In genomic region chr13:21244089-21244488, GRCm38 (mm10) we compare ENCODE assay signal across 36 mouse cellular contexts. TPM values are rescaled to one million over a fixed set of nuclear protein-coding genes. Genes with fewer than 3 reads are reported as not detected.
DNase-seq lines count a peak whose midpoint lies in the region; ATAC-seq and TF ChIP-seq lines count a peak whose summit lies in the region.
"Had no signal": no experiment of that assay in that cellular context is flagged by ENCODE, and none has a peak within 500 bp of the region (broad histone marks: within the 10 kb centered on the region; RNA-seq: fewer than 3 reads in every experiment).

No protein-coding gene starts in this region.

- TF ChIP-seq CTCF in heart, adult 2 months (IDR thresholded peaks at IDR 0.05): no peak

- peaks cover 4% of the 10 kb centered on the region; the same call in 1 of the 2 replicates for H3K27me3 ChIP-seq in heart, embryonic 11.5 days (ENCODE audit: control insufficient read depth, insufficient read depth, low read length)
- H3K27me3 ChIP-seq in heart, adult 2 months (ENCODE audit: control insufficient read depth, insufficient read depth, low read length): peaks cover 3% of the 10 kb centered on the region; the same call in 1 of the 2 replicates
- H3K27me3 ChIP-seq in midbrain, embryonic 11.5 days (ENCODE audit: control insufficient read depth, insufficient read depth, low read length): peaks cover 4% of the 10 kb centered on the region
- H3K27me3 ChIP-seq in midbrain, embryonic 16.5 days (ENCODE audit: control insufficient read depth, insufficient read depth, low read depth, low read length): peaks cover 13% of the 10 kb centered on the region
- peaks cover 10% of the 10 kb centered on the region; the same call in 1 of the 2 replicates for H3K27me3 ChIP-seq in liver, embryonic 13.5 days
- H3K27me3 ChIP-seq: Patski had no signal

- intact Hi-C loops in heart, adult 2 months (cut with DNase I): no loop called here

- H3K79me2 ChIP-seq in heart, adult 2 months (replicated peaks; ENCODE audit: control insufficient read depth, insufficient read depth, low read length): no peaks in the 10 kb centered on the region

- no peak for TF ChIP-seq POLR2A in heart, adult 2 months (IDR thresholded peaks at IDR 0.05; ENCODE audit: insufficient read depth, low read depth, low read length)

- H3K27ac ChIP-seq in heart, embryonic 11.5 days (ENCODE audit: low read depth, low read length): no peak overlapping the region
- H3K27ac ChIP-seq in heart, adult 2 months: no peak overlapping the region
- no peak overlapping the region for H3K27ac ChIP-seq in midbrain, embryonic 11.5 days (ENCODE audit: low read depth, low read length)
- no peak overlapping the region for H3K27ac ChIP-seq in midbrain, embryonic 16.5 days (ENCODE audit: low read length)
- no peak overlapping the region for H3K27ac ChIP-seq in liver, embryonic 13.5 days
- H3K27ac ChIP-seq: embryonic facial prominence, embryonic 15.5 days; forebrain, embryonic 12.5 days; heart, embryonic 13.5 days; hindbrain, embryonic 10.5 days; hindbrain, embryonic 15.5 days; midbrain, embryonic 15.5 days had no signal

- 76% methylated on average over 5 of the region's 5 CpGs for WGBS in heart, embryonic 11.5 days (ENCODE audit: insufficient replicate concordance)
- WGBS in heart, adult 2 months: 82% methylated on average over 5 of the region's 5 CpGs
- WGBS in midbrain, embryonic 11.5 days: 89% methylated on average over 5 of the region's 5 CpGs
- 85% methylated on average over 5 of the region's 5 CpGs for WGBS in midbrain, embryonic 16.5 days
- WGBS in liver, embryonic 13.5 days (ENCODE audit: insufficient replicate concordance): 58% methylated on average over 5 of the region's 5 CpGs

- no peak for TF ChIP-seq EP300 in heart, adult 2 months (IDR thresholded peaks at IDR 0.05; ENCODE audit: insufficient read depth, low read depth, low read length)

- ATAC-seq in heart, embryonic 11.5 days (replicated peaks; ENCODE audit: insufficient number of reproducible peaks, low FRiP score, low TSS enrichment): no peak
- ATAC-seq in midbrain, embryonic 11.5 days (ENCODE audit: low FRiP score): no peak
- ATAC-seq in midbrain, embryonic 16.5 days: no peak
- no peak for ATAC-seq in liver, embryonic 13.5 days (ENCODE audit: low read depth)
- ATAC-seq in CD4-positive, CD25-positive, alpha-beta regulatory T cell, adult 4 months: no peak
- ATAC-seq: forebrain, postnatal 0 days; inflammation-experienced regulatory T-cells, adult 6 months; midbrain, embryonic 15.5 days; Patski had no signal

- H3K4me2 ChIP-seq in heart, embryonic 11.5 days: peak overlapping the region; percentile 70; the same call in 1 of the 2 replicates
- no peak overlapping the region for H3K4me2 ChIP-seq in midbrain, embryonic 11.5 days
- H3K4me2 ChIP-seq in midbrain, embryonic 16.5 days (ENCODE audit: low read length): no peak overlapping the region
- H3K4me2 ChIP-seq in liver, embryonic 13.5 days: peak overlapping the region; percentile 69
- H3K4me2 ChIP-seq: midbrain, embryonic 15.5 days had no signal

- no peak overlapping the region for H3K9ac ChIP-seq in heart, embryonic 11.5 days (ENCODE audit: low read depth, low read length)
- H3K9ac ChIP-seq in heart, adult 2 months (ENCODE audit: low read depth, low read length): no peak overlapping the region
- H3K9ac ChIP-seq in midbrain, embryonic 11.5 days (ENCODE audit: low read length): no peak overlapping the region
- no peak overlapping the region for H3K9ac ChIP-seq in midbrain, embryonic 16.5 days (ENCODE audit: low read depth, low read length)
- no peak overlapping the region; the same call in 1 of the 2 replicates for H3K9ac ChIP-seq in liver, embryonic 13.5 days
- H3K9ac ChIP-seq: embryonic facial prominence, embryonic 15.5 days; forebrain, embryonic 12.5 days; forebrain, postnatal 0 days; hindbrain, embryonic 15.5 days; midbrain, embryonic 15.5 days had no signal

- no peaks in the 10 kb centered on the region for H3K9me3 ChIP-seq in heart, embryonic 11.5 days (replicated peaks; ENCODE audit: control insufficient read depth, low read length)
- H3K9me3 ChIP-seq in midbrain, embryonic 11.5 days (ENCODE audit: control insufficient read depth, low read length): no peaks in the 10 kb centered on the region
- no peaks in the 10 kb centered on the region for H3K9me3 ChIP-seq in midbrain, embryonic 16.5 days (replicated peaks; ENCODE audit: control insufficient read depth, low read length, poor library complexity, severe bottlenecking)
- no peaks in the 10 kb centered on the region for H3K9me3 ChIP-seq in liver, embryonic 13.5 days (replicated peaks)
- H3K9me3 ChIP-seq: embryonic facial prominence, embryonic 15.5 days; forebrain, embryonic 12.5 days; G1E; heart, embryonic 13.5 days; hindbrain, embryonic 10.5 days; hindbrain, embryonic 15.5 days; midbrain, embryonic 15.5 days had no signal

- H3K4me1 ChIP-seq in heart, embryonic 11.5 days (ENCODE audit: control insufficient read depth, insufficient read depth, low read length): no peaks in the 10 kb centered on the region
- no peaks in the 10 kb centered on the region; the same call in 1 of the 2 replicates for H3K4me1 ChIP-seq in heart, adult 2 months (ENCODE audit: control insufficient read depth, insufficient read depth, low read length)
- 0 out of 2 replicates have a peak, but pooled peaks cover 2% of the 10 kb centered on the region for H3K4me1 ChIP-seq in midbrain, embryonic 11.5 days (ENCODE audit: control insufficient read depth, insufficient read depth, low read length)
- H3K4me1 ChIP-seq in midbrain, embryonic 16.5 days (ENCODE audit: control insufficient read depth, insufficient read depth, low read length): no peaks in the 10 kb centered on the region
- peaks cover 31% of the 10 kb centered on the region for H3K4me1 ChIP-seq in liver, embryonic 13.5 days (replicated peaks)
- H3K4me1 ChIP-seq: midbrain, embryonic 15.5 days had no signal

- H3K36me3 ChIP-seq in heart, embryonic 11.5 days (ENCODE audit: control insufficient read depth, insufficient read depth, low read length): no peaks in the 10 kb centered on the region
- no peaks in the 10 kb centered on the region for H3K36me3 ChIP-seq in heart, adult 2 months (ENCODE audit: control insufficient read depth, insufficient read depth, low read length)
- no peaks in the 10 kb centered on the region for H3K36me3 ChIP-seq in midbrain, embryonic 11.5 days (ENCODE audit: control insufficient read depth, insufficient read depth, low read length)
- no peaks in the 10 kb centered on the region for H3K36me3 ChIP-seq in midbrain, embryonic 16.5 days (ENCODE audit: control insufficient read depth, insufficient read depth, low read length)
- no peaks in the 10 kb centered on the region for H3K36me3 ChIP-seq in liver, embryonic 13.5 days
- H3K36me3 ChIP-seq: embryonic facial prominence, embryonic 15.5 days; forebrain, embryonic 12.5 days; G1E; heart, embryonic 13.5 days; hindbrain, embryonic 10.5 days; hindbrain, embryonic 15.5 days; midbrain, embryonic 15.5 days had no signal

- H3K4me3 ChIP-seq in heart, embryonic 11.5 days (ENCODE audit: low read depth, low read length): no peak overlapping the region
- H3K4me3 ChIP-seq in heart, adult 2 months: no peak overlapping the region
- H3K4me3 ChIP-seq in midbrain, embryonic 11.5 days (ENCODE audit: low read depth, low read length): no peak overlapping the region
- no peak overlapping the region for H3K4me3 ChIP-seq in midbrain, embryonic 16.5 days (ENCODE audit: low read depth, low read length)
- H3K4me3 ChIP-seq in liver, embryonic 13.5 days (replicated peaks): no peak overlapping the region
- H3K4me3 ChIP-seq: hindbrain, embryonic 15.5 days; midbrain, embryonic 15.5 days had no signal

- no peak for DNase-seq in heart, adult 2 months
- peak; percentile 80 for DNase-seq in midbrain, embryonic 11.5 days (ENCODE audit: low spot score, missing footprints)
- DNase-seq in liver, embryonic 13.5 days: no peak
- no peak for DNase-seq in frontal cortex, postnatal 25 days (ENCODE audit: low spot score in 2 of 2)
- DNase-seq: adrenal gland, postnatal 14 days; B cell, adult 2 months; cerebellum, adult 11-12 months; cerebellum, adult 9-11 months; forebrain, postnatal 0 days; gastrocnemius, postnatal 10 days; heart, postnatal 10 days; kidney, adult 9 months; kidney, postnatal 10 days; layer of hippocampus, postnatal 36 days; lung, postnatal 4 days; thymus, adult 2 months; thymus, postnatal 36 days had no signal

RNA-seq across cellular contexts. Expression of gene Gpx5, which starts 48.4 kb away (rescaled TPM):
- not detected in 2 replicates for polyA plus RNA-seq in heart, embryonic 11.5 days (2014; fragmentation: Nextera tagmentation; extraction: Ambion mirVana)
- total RNA-seq in heart, adult 2 months (2021): not detected
- not detected in 2 replicates for polyA plus RNA-seq in heart, adult 2 months (2012; rRNA removed)
- polyA plus RNA-seq in midbrain, embryonic 11.5 days (2014; fragmentation: Nextera tagmentation; extraction: Ambion mirVana): not detected in 2 replicates
- not detected in 2 replicates for polyA plus RNA-seq in midbrain, embryonic 16.5 days (2015; fragmentation: Nextera tagmentation; extraction: Ambion mirVana)
- not detected in 2 replicates for polyA plus RNA-seq in liver, embryonic 13.5 days (2015; fragmentation: Nextera tagmentation; extraction: Ambion mirVana)
- not detected for polyA plus RNA-seq in CD4-positive, CD25-positive, alpha-beta regulatory T cell, adult 4 months (2017; shearing (Covaris generic))
- total RNA-seq: adrenal gland, postnatal 14 days; forebrain, postnatal 0 days; gastrocnemius, postnatal 10 days; heart, postnatal 10 days; layer of hippocampus, postnatal 36 days; left cerebral cortex, postnatal 10 days; neutrophil, adult 5-6 weeks had no signal
- polyA plus RNA-seq: embryonic facial prominence, embryonic 15.5 days; forebrain, embryonic 12.5 days; forebrain, postnatal 0 days; G1E; heart, embryonic 13.5 days; hindbrain, embryonic 10.5 days; hindbrain, embryonic 15.5 days; inflammation-experienced regulatory T-cells, adult 6 months; limb, embryonic 11.5 days; liver, embryonic 16.5 days; lung, embryonic 16.5 days; midbrain, embryonic 15.5 days; neural tube, embryonic 11.5 days; Patski; spleen, adult 2 months; thymus, adult 2 months had no signal

Comparison
In these comparisons a context has a peak if more than half of its experiments do, and no peak if none do; other contexts are left out.
1. H3K4me2 ChIP-seq: peak in heart, embryonic 11.5 days (single experiment) and liver, embryonic 13.5 days (single experiment); none in midbrain, embryonic 11.5 days (single experiment) and midbrain, embryonic 16.5 days (single experiment).